Mouse (Mus musculus) midbrain, postnatal 0 days (tissue): ENCODE data around the gene Kif1a. TPM values are rescaled to one million over a fixed set of nuclear protein-coding genes. Genes with fewer than 3 reads are reported as not detected.

Experiments used
- ATAC-seq: fragments of 200-750 bp; cut with Nextera tagmentation; 2 replicates; pipeline ENCODE4 v1.8.0; 2017; ENCODE audit warnings: moderate number of reproducible peaks, mild to moderate bottlenecking, moderate TSS enrichment, moderate library complexity; ENCODE audit not compliant: low FRiP score
- DNase-seq: peaks from one replicate; pipeline ENCODE4 v3.0.0-alpha.2; 2015; ENCODE audit warnings: low spot score
- H3K27ac ChIP-seq: fragments of 300-500 bp; sonication (generic); 2 replicates; pipeline ENCODE4 v1.5.1; 2014; ENCODE audit warnings: low read depth, mild to moderate bottlenecking, low read length, mixed read lengths
- H3K27me3 ChIP-seq: fragments of 300-500 bp; sonication (generic); 2 replicates; pipeline ENCODE4 v1.6.1; 2014; ENCODE audit warnings: low read length, control low read depth, mixed read lengths; ENCODE audit not compliant: insufficient read depth
- H3K36me3 ChIP-seq: fragments of 300-500 bp; sonication (generic); 2 replicates; pipeline ENCODE4 v1.6.1; 2014; ENCODE audit warnings: low read length, control low read depth, mixed read lengths; ENCODE audit not compliant: insufficient read depth
- H3K4me1 ChIP-seq: fragments of 300-500 bp; sonication (generic); 2 replicates; pipeline ENCODE4 v1.6.1; 2014; ENCODE audit warnings: mild to moderate bottlenecking, control low read depth, antibody characterized with exemption, low read length, mixed read lengths; ENCODE audit not compliant: insufficient read depth
- H3K4me2 ChIP-seq: fragments of 300-500 bp; sonication (generic); 2 replicates; pipeline ENCODE4 v1.6.1; 2014; ENCODE audit warnings: low read depth, mild to moderate bottlenecking, low read length, mixed read lengths; ENCODE audit not compliant: poor library complexity, severe bottlenecking
- H3K4me3 ChIP-seq: fragments of 300-500 bp; sonication (generic); 2 replicates; pipeline ENCODE4 v1.5.1; 2014; ENCODE audit warnings: low read depth, mild to moderate bottlenecking, low read length, moderate library complexity
- H3K9ac ChIP-seq: fragments of 300-500 bp; sonication (generic); replicated peaks from 2 replicates; pipeline ENCODE4 v1.6.1; 2014; ENCODE audit warnings: mild to moderate bottlenecking, low read length, moderate library complexity, mixed read lengths; ENCODE audit not compliant: poor library complexity, severe bottlenecking
- H3K9me3 ChIP-seq: fragments of 300-500 bp; sonication (generic); 2 replicates; pipeline ENCODE4 v1.6.1; 2016; ENCODE audit warnings: low read length, control low read depth
- CTCF ChIP-seq: IDR thresholded peaks from 2 replicates; pipeline ENCODE4 v1.5.1; 2016; ENCODE audit warnings: antibody characterized with exemption, mild to moderate bottlenecking
- WGBS: fragments of 180-500 bp; shearing (Covaris S2); extraction: QIAGEN DNeasy Blood & Tissue Kit; methylation state at CpG from one replicate; pipeline ENCODE4 v1.1.7; 2014; 5-methylcytosine and 5-hydroxymethylcytosine counted together
- polyA plus RNA-seq: library from polyadenylated mRNA; unstranded; fragments of >200 nt; fragmentation: Nextera tagmentation; extraction: Ambion mirVana; gene quantifications from 2 replicates; pipeline ENCODE4 v1.2.1, GENCODE M21; 2015
- total RNA-seq: library from RNA; depleted of rRNA; stranded (reverse); fragments of >200 nt; gene quantifications from 2 replicates; pipeline ENCODE4 v1.2.3, GENCODE M21; 2014

Kif1a gene
- total and polyA plus RNA-seq, 2 experiments from 2014 or later: 677 to 716 TPM

- no peak overlapping the region for H3K27ac ChIP-seq
- TF ChIP-seq CTCF: no peak
- WGBS: 82% methylated on average over 6 of the region's 6 CpGs
- no peak overlapping the region for H3K9ac ChIP-seq
- H3K36me3 ChIP-seq: no peaks in the 10 kb centered on the region
- no peaks in the 10 kb centered on the region; the same call in 1 of the 2 replicates for H3K4me1 ChIP-seq
- ATAC-seq (no peak), DNase-seq (no peak)
- H3K9me3 ChIP-seq: no peaks in the 10 kb centered on the region
- H3K4me3 ChIP-seq: no peak overlapping the region
- no peaks in the 10 kb centered on the region for H3K27me3 ChIP-seq
- no peak overlapping the region for H3K4me2 ChIP-seq
Measured at GRCm38 (mm10) chr1:92992214-92992855, 109.4 kb downstream of the Kif1a start.

GRCm38 (mm10) chr1:92989891-92990290 lies 111.9 kb downstream of the Kif1a start:
- ATAC-seq (no peak), DNase-seq (no peak)
- H3K9me3 ChIP-seq: no peaks in the 10 kb centered on the region
- WGBS: 81% methylated on average over 4 of the region's 4 CpGs
- no peak overlapping the region for H3K4me3 ChIP-seq
- no peak for TF ChIP-seq CTCF
- H3K4me2 ChIP-seq: no peak overlapping the region
- no peaks in the 10 kb centered on the region; the same call in 1 of the 2 replicates for H3K4me1 ChIP-seq
- no peaks in the 10 kb centered on the region for H3K27me3 ChIP-seq
- H3K27ac ChIP-seq: no peak overlapping the region
- H3K36me3 ChIP-seq: no peaks in the 10 kb centered on the region
- no peak overlapping the region for H3K9ac ChIP-seq

- H3K4me1 ChIP-seq: no peaks in the 10 kb centered on the region
- DNase-seq (no peak), ATAC-seq (no peak)
- 85% methylated on average over 4 of the region's 4 CpGs for WGBS
- H3K27ac ChIP-seq: no peak overlapping the region
- H3K4me2 ChIP-seq: no peak overlapping the region
- no peak overlapping the region for H3K4me3 ChIP-seq
- no peak for TF ChIP-seq CTCF
- H3K9ac ChIP-seq: no peak overlapping the region
- no peaks in the 10 kb centered on the region for H3K9me3 ChIP-seq
- no peaks in the 10 kb centered on the region for H3K27me3 ChIP-seq
- H3K36me3 ChIP-seq: no peaks in the 10 kb centered on the region
Measured at GRCm38 (mm10) chr1:92988894-92989293, 112.9 kb downstream of the Kif1a start.

DNA sequence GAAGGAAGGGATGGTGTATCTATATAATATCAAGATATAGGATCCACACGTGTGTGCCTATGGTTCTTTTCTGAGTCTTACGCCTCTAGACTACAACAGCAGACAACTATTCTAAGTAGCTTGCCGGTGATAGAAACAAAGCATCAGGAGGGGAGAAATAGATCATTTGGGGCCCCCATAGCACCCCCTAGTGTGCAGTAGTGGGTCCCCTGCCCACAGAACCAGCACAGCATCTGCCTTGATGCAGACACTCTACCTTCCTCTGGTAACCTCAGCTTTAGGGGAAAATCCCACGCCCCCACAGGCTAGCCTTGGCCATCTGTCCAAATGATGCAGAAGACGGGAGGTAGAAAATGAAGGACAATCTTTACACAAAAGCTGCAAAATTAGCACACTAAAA lies 116.8 kb downstream of the Kif1a start:
- Histone ChIP-seq H3K4me1 (no peaks in the 10 kb centered on the region), H3K27me3 (no peaks in the 10 kb centered on the region), H3K4me2 (no peak overlapping the region), H3K27ac (no peak overlapping the region), H3K9me3 (no peaks in the 10 kb centered on the region), H3K9ac (no peak overlapping the region), H3K4me3 (no peak overlapping the region), H3K36me3 (no peaks in the 10 kb centered on the region)
- TF ChIP-seq CTCF: peak; percentile 3; the same call in 1 of the 2 replicates
- ATAC-seq (no peak), DNase-seq (no peak)
- WGBS: 87% methylated on average over 5 of the region's 5 CpGs

DNA sequence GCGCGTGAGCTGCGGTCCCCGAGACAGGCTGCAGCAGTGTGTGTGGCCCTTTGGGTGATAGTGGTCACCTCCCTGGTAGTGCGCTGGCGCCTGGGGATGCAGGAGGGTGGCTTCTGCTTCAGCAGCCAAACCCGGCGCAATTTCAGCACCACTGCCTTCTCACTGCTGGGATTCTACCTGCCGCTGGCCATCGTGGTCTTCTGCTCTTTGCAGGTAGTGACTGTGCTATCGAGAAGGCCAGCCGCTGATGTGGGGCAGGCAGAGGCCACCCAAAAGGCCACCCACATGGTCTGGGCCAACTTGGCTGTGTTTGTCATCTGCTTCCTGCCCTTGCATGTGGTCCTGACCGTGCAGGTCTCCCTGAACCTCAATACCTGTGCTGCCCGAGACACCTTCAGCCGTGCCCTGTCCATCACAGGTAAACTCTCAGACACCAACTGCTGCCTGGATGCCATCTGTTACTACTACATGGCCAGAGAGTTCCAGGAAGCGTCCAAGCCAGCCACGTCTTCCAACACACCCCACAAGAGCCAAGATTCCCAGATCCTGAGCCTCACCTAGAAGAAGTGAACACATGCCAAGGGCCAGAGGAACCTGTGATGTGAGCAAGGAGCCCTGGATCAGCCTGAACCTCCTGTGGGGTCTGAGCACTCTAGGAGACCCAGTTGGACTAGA lies 118.7 kb downstream of the Kif1a start:
- H3K9me3 ChIP-seq: no peaks in the 10 kb centered on the region
- no peak for ATAC-seq
- no peaks in the 10 kb centered on the region for H3K27me3 ChIP-seq
- H3K4me1 ChIP-seq: no peaks in the 10 kb centered on the region
- H3K36me3 ChIP-seq: no peaks in the 10 kb centered on the region
- H3K4me3 ChIP-seq: no peak overlapping the region
- no peak for DNase-seq
- WGBS: 94% methylated on average over 17 of the region's 17 CpGs
- no peak overlapping the region for H3K4me2 ChIP-seq
- H3K9ac ChIP-seq: no peak overlapping the region
- H3K27ac ChIP-seq: no peak overlapping the region
- TF ChIP-seq CTCF: no peak

DNA sequence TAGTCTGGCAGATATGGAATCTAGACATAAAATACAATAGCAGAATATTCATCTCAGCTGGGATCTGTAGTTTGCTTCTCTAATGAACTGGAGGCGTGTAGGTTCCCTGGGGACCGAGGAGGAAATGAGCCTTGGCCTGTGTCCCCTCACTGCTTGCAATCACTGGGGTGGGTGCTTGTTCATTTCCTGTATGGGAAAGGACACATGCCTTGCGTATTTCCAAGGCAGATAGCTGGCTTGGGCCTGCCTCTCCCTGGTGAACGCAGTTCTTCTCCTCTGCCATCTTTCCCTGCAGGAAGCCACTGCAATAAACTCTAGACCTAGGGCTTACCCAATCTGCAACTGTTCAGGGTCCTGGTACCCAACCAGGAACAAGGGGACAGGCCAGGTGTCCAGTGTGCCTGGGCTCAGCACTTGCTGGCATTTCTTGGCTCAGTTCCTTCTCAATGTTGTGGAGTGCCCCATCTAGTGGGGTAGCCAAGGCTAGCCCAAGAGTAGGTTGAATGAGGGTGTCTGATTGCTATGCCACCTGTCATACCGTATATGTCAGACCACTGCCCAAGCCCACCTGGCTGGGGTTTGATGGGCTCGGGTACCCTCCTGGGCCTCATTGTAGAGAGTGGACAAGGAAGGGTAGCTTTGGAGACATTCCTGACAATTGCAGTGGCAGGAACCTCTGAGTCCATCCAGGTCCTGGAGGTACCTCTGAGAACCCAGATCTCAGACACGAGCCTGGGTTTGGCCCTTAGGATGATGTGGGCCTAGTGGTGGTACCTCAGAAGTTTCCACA lies 120.5 kb downstream of the Kif1a start:
- Histone ChIP-seq H3K4me2 (no peak overlapping the region), H3K4me3 (no peak overlapping the region), H3K27ac (no peak overlapping the region), H3K36me3 (no peaks in the 10 kb centered on the region), H3K27me3 (no peaks in the 10 kb centered on the region), H3K9me3 (no peaks in the 10 kb centered on the region), H3K9ac (no peak overlapping the region), H3K4me1 (no peaks in the 10 kb centered on the region)
- 86% methylated on average over 7 of the region's 7 CpGs for WGBS
- TF ChIP-seq CTCF: no peak
- ATAC-seq (no peak), DNase-seq (no peak)
